Mouse (Mus musculus) thymus, adult 18-20 months (tissue): ENCODE data around the gene Myh7.
"Not testable (repeated sequence)": the region's sequence is repeated elsewhere in the genome, so short reads cannot be mapped to it uniquely, and the experiment has no call there.

ENCODE experiments used
- DNase-seq, 2 experiments: peaks; one replicate each; pipeline ENCODE4 v3.0.0; 2022; ENCODE audit warnings: mixed read lengths in 2 of 2

Gene Myh7

GRCm38 (mm10) chr14:55003878-55004855 is 9.7 kb upstream of the Myh7 start:
- DNase-seq: no peak

GRCm38 (mm10) chr14:55002687-55003120 is 8.3 kb upstream of the Myh7 start:
- DNase-seq: no peak

GRCm38 (mm10) chr14:55001938-55002686 is 7.7 kb upstream of the Myh7 start:
- DNase-seq: no peak

GRCm38 (mm10) chr14:55001446-55001845 is 7.0 kb upstream of the Myh7 start:
- no peak for DNase-seq

GRCm38 (mm10) chr14:55000814-55001213 is 6.4 kb upstream of the Myh7 start:
- DNase-seq: no peak

GRCm38 (mm10) chr14:54999868-55000267 is 5.4 kb upstream of the Myh7 start:
- DNase-seq: not testable (repeated sequence)

- DNase-seq: no peak
Measured at GRCm38 (mm10) chr14:54998680-54999079, 4.3 kb upstream of the Myh7 start.

GRCm38 (mm10) chr14:54997297-54997696 is 2.9 kb upstream of the Myh7 start:
- no peak for DNase-seq

GRCm38 (mm10) chr14:54996793-54997192 is 2.4 kb upstream of the Myh7 start:
- no peak for DNase-seq

GRCm38 (mm10) chr14:54995457-54996138 is 1.2 kb upstream of the Myh7 start:
- no peak for DNase-seq

- no peak for DNase-seq
Measured at GRCm38 (mm10) chr14:54994869-54995186, 402 bp upstream of the Myh7 start.

- no peak for DNase-seq
Measured at GRCm38 (mm10) chr14:54993636-54994035, 790 bp downstream of the Myh7 start.

GRCm38 (mm10) chr14:54992196-54992595 is 2.2 kb downstream of the Myh7 start:
- no peak for DNase-seq

- DNase-seq: no peak
Measured at GRCm38 (mm10) chr14:54989886-54990441, 4.5 kb downstream of the Myh7 start.

- no peak for DNase-seq
Measured at GRCm38 (mm10) chr14:54988882-54989281, 5.5 kb downstream of the Myh7 start.

GRCm38 (mm10) chr14:54988350-54988874 is 6.0 kb downstream of the Myh7 start:
- DNase-seq: not testable (repeated sequence)

GRCm38 (mm10) chr14:54981934-54982333 is 12.5 kb downstream of the Myh7 start:
- no peak for DNase-seq

GRCm38 (mm10) chr14:54978664-54979063 is 15.8 kb downstream of the Myh7 start:
- no peak for DNase-seq

- DNase-seq: no peak
Measured at GRCm38 (mm10) chr14:54976633-54977032, 17.8 kb downstream of the Myh7 start, which contains the start of gene Gm17428. Gm17428 (plus strand) TSS chr14:54976933.

GRCm38 (mm10) chr14:54974068-54974791 is 20.2 kb downstream of the Myh7 start:
- no peak for DNase-seq

- DNase-seq: not testable (repeated sequence)
Measured at GRCm38 (mm10) chr14:54972786-54973185, 21.6 kb downstream of the Myh7 start.

- DNase-seq: no peak
Measured at GRCm38 (mm10) chr14:54968344-54968743, 26.1 kb downstream of the Myh7 start.
